Mouse (Mus musculus): ENCODE data around the gene Gpr31b. TPM values are rescaled to one million over a fixed set of nuclear protein-coding genes. Genes with fewer than 3 reads are reported as not detected.
"Not testable (repeated sequence)": the region's sequence is repeated elsewhere in the genome, so short reads cannot be mapped to it uniquely, and the experiment has no call there.

The Gpr31b gene
- polyA plus RNA-seq, 1 experiment from 2014 or later: not detected

GRCm38 (mm10) chr17:13043846-13044673 is 8.0 kb downstream of the Gpr31b start:
- H3K4me1 ChIP-seq (ENCODE audit: control insufficient read depth, low read depth, low read length); H3K4me2 ChIP-seq (ENCODE audit: low read depth, low read length); H3K36me3 ChIP-seq (ENCODE audit: control insufficient read depth, insufficient read depth); H3K27me3 ChIP-seq (ENCODE audit: control insufficient read depth, insufficient read depth, low read depth, low read length); H3K27ac ChIP-seq (ENCODE audit: low read length); H3K4me3 ChIP-seq (ENCODE audit: low read depth, low read length); H3K9ac ChIP-seq (ENCODE audit: low read depth, low read length); H3K9me3 ChIP-seq (replicated peaks; ENCODE audit: control insufficient read depth, low read length): not testable (repeated sequence)
- ATAC-seq (ENCODE audit: low read depth): peak; percentile 45; the same call in 1 of the 2 replicates
- WGBS (ENCODE audit: insufficient replicate concordance): 6% methylated on average over 3 of the region's 4 CpGs

GRCm38 (mm10) chr17:13036627-13037192 is 15.4 kb downstream of the Gpr31b start:
- H3K27ac ChIP-seq (ENCODE audit: low read length); ATAC-seq (ENCODE audit: low read depth); H3K36me3 ChIP-seq (ENCODE audit: control insufficient read depth, insufficient read depth); H3K9ac ChIP-seq (ENCODE audit: low read depth, low read length); H3K4me1 ChIP-seq (ENCODE audit: control insufficient read depth, low read depth, low read length); H3K4me3 ChIP-seq (ENCODE audit: low read depth, low read length); H3K4me2 ChIP-seq (ENCODE audit: low read depth, low read length); H3K9me3 ChIP-seq (replicated peaks; ENCODE audit: control insufficient read depth, low read length); H3K27me3 ChIP-seq (ENCODE audit: control insufficient read depth, insufficient read depth, low read depth, low read length): not testable (repeated sequence)
- WGBS (ENCODE audit: insufficient replicate concordance): 71% methylated on average over 4 of the region's 12 CpGs

- peaks cover 10% of the 10 kb centered on the region for H3K4me1 ChIP-seq (ENCODE audit: control insufficient read depth, low read depth, low read length)
- no peak overlapping the region for H3K4me3 ChIP-seq (ENCODE audit: low read depth, low read length)
- no peaks in the 10 kb centered on the region for H3K27me3 ChIP-seq (ENCODE audit: control insufficient read depth, insufficient read depth, low read depth, low read length)
- no peak overlapping the region for H3K9ac ChIP-seq (ENCODE audit: low read depth, low read length)
- no peak overlapping the region for H3K27ac ChIP-seq (ENCODE audit: low read length)
- no peak overlapping the region for H3K4me2 ChIP-seq (ENCODE audit: low read depth, low read length)
- no peak for ATAC-seq (ENCODE audit: low read depth)
- WGBS (ENCODE audit: insufficient replicate concordance): 69% methylated on average over 3 of the region's 3 CpGs
- H3K9me3 ChIP-seq (replicated peaks; ENCODE audit: control insufficient read depth, low read length): no peaks in the 10 kb centered on the region
- peaks cover 29% of the 10 kb centered on the region for H3K36me3 ChIP-seq (ENCODE audit: control insufficient read depth, insufficient read depth)
Observed at GRCm38 (mm10) chr17:13013316-13013715, 38.8 kb downstream of the Gpr31b start.

GRCm38 (mm10) chr17:13009887-13010286 is 42.2 kb downstream of the Gpr31b start:
- ATAC-seq (ENCODE audit: low read depth): no peak
- H3K27ac ChIP-seq (ENCODE audit: low read length): no peak overlapping the region
- peaks cover 21% of the 10 kb centered on the region for H3K4me1 ChIP-seq (ENCODE audit: control insufficient read depth, low read depth, low read length)
- H3K9me3 ChIP-seq (replicated peaks; ENCODE audit: control insufficient read depth, low read length): no peaks in the 10 kb centered on the region
- 18% methylated on average over 3 of the region's 3 CpGs for WGBS (ENCODE audit: insufficient replicate concordance)
- no peak overlapping the region for H3K4me3 ChIP-seq (ENCODE audit: low read depth, low read length)
- H3K36me3 ChIP-seq (ENCODE audit: control insufficient read depth, insufficient read depth): peaks cover 19% of the 10 kb centered on the region
- no peak overlapping the region for H3K4me2 ChIP-seq (ENCODE audit: low read depth, low read length)
- no peaks in the 10 kb centered on the region for H3K27me3 ChIP-seq (ENCODE audit: control insufficient read depth, insufficient read depth, low read depth, low read length)
- no peak overlapping the region for H3K9ac ChIP-seq (ENCODE audit: low read depth, low read length)

- peaks cover 11% of the 10 kb centered on the region for H3K36me3 ChIP-seq (ENCODE audit: control insufficient read depth, insufficient read depth)
- peak overlapping the region; percentile 86 for H3K9ac ChIP-seq (ENCODE audit: low read depth, low read length)
- 1% methylated on average over 10 of the region's 10 CpGs for WGBS (ENCODE audit: insufficient replicate concordance)
- H3K4me1 ChIP-seq (ENCODE audit: control insufficient read depth, low read depth, low read length): peaks cover 21% of the 10 kb centered on the region
- H3K27ac ChIP-seq (ENCODE audit: low read length): peak overlapping the region; percentile 94
- ATAC-seq (ENCODE audit: low read depth): no peak
- no peaks in the 10 kb centered on the region for H3K27me3 ChIP-seq (ENCODE audit: control insufficient read depth, insufficient read depth, low read depth, low read length)
- no peaks in the 10 kb centered on the region for H3K9me3 ChIP-seq (replicated peaks; ENCODE audit: control insufficient read depth, low read length)
- H3K4me3 ChIP-seq (ENCODE audit: low read depth, low read length): peak overlapping the region; percentile 87
- H3K4me2 ChIP-seq (ENCODE audit: low read depth, low read length): peak overlapping the region; percentile 93
Observed at GRCm38 (mm10) chr17:13008528-13008927, 43.6 kb downstream of the Gpr31b start.

- H3K27me3 ChIP-seq (ENCODE audit: control insufficient read depth, insufficient read depth, low read depth, low read length): no peaks in the 10 kb centered on the region
- peak overlapping the region; percentile 93 for H3K4me2 ChIP-seq (ENCODE audit: low read depth, low read length)
- H3K9ac ChIP-seq (ENCODE audit: low read depth, low read length): peak overlapping the region; percentile 86
- peak overlapping the region; percentile 94 for H3K27ac ChIP-seq (ENCODE audit: low read length)
- peaks cover 21% of the 10 kb centered on the region for H3K4me1 ChIP-seq (ENCODE audit: control insufficient read depth, low read depth, low read length)
- WGBS (ENCODE audit: insufficient replicate concordance): 0% methylated on average over 76 of the region's 76 CpGs
- H3K36me3 ChIP-seq (ENCODE audit: control insufficient read depth, insufficient read depth): peaks cover 5% of the 10 kb centered on the region
- H3K4me3 ChIP-seq (ENCODE audit: low read depth, low read length): peak overlapping the region; percentile 87
- peak; percentile 99 for ATAC-seq (ENCODE audit: low read depth)
- H3K9me3 ChIP-seq (replicated peaks; ENCODE audit: control insufficient read depth, low read length): no peaks in the 10 kb centered on the region
Observed at GRCm38 (mm10) chr17:13007730-13008425, 44.2 kb downstream of the Gpr31b start.

- Histone ChIP-seq H3K9me3 (replicated peaks; ENCODE audit: control insufficient read depth, low read length) (no peaks in the 10 kb centered on the region), H3K9ac (ENCODE audit: low read depth, low read length) (no peak overlapping the region), H3K4me3 (ENCODE audit: low read depth, low read length) (peak overlapping the region; percentile 87; the same call in 1 of the 2 replicates), H3K36me3 (ENCODE audit: control insufficient read depth, insufficient read depth) (peaks cover 4% of the 10 kb centered on the region), H3K27ac (ENCODE audit: low read length) (no peak overlapping the region), H3K4me2 (ENCODE audit: low read depth, low read length) (peak overlapping the region; percentile 93), H3K4me1 (ENCODE audit: control insufficient read depth, low read depth, low read length) (peaks cover 21% of the 10 kb centered on the region), H3K27me3 (ENCODE audit: control insufficient read depth, insufficient read depth, low read depth, low read length) (no peaks in the 10 kb centered on the region)
- 63% methylated on average over 5 of the region's 5 CpGs for WGBS (ENCODE audit: insufficient replicate concordance)
- ATAC-seq (ENCODE audit: low read depth): no peak
Observed at GRCm38 (mm10) chr17:13006984-13007383, 45.1 kb downstream of the Gpr31b start.

GRCm38 (mm10) chr17:13006546-13006945 is 45.5 kb downstream of the Gpr31b start, which contains the start of gene Sod2:
Sod2 (plus strand) TSS chr17:13006846.
- not testable (repeated sequence) for ATAC-seq (ENCODE audit: low read depth); H3K36me3 ChIP-seq (ENCODE audit: control insufficient read depth, insufficient read depth); H3K27ac ChIP-seq (ENCODE audit: low read length)

More at GRCm38 (mm10) chr17:13006546-13006945, 45.5 kb downstream of the Gpr31b start, which contains the start of gene Sod2:
- Histone ChIP-seq H3K4me2 (ENCODE audit: low read depth, low read length) (peak within 1 kb of the TSS; percentile 93), H3K4me1 (ENCODE audit: control insufficient read depth, low read depth, low read length) (peaks cover 21% of the 10 kb centered on the region), H3K4me3 (ENCODE audit: low read depth, low read length) (peak within 1 kb of the TSS; percentile 87), H3K9ac (ENCODE audit: low read depth, low read length) (0 out of 2 replicates have a peak within 1 kb of the TSS, but pooled peaks have one; percentile 18)
- not testable (repeated sequence) for H3K27me3 ChIP-seq (ENCODE audit: control insufficient read depth, insufficient read depth, low read depth, low read length); H3K9me3 ChIP-seq (replicated peaks; ENCODE audit: control insufficient read depth, low read length)
- WGBS (ENCODE audit: insufficient replicate concordance): 98% methylated on average over 2 of the region's 2 CpGs
